Mouse (Mus musculus) C2C12 (cell line): ENCODE measurements around the gene Arf1.

Experiments used
- CEBPB ChIP-seq: IDR thresholded peaks from one replicate; pipeline ENCODE4 v1.6.1; 2011; ENCODE audit warnings: low read depth, mild to moderate bottlenecking, control low read depth, moderate library complexity
- CTCF ChIP-seq: IDR thresholded peaks from one replicate; pipeline ENCODE4 v1.5.1; 2011; ENCODE audit not compliant: control insufficient read depth, insufficient read depth, insufficient read length
- MAX ChIP-seq: IDR thresholded peaks from one replicate; pipeline ENCODE4 v1.6.1; 2011; ENCODE audit warnings: mild to moderate bottlenecking, control low read depth
- MYOD1 ChIP-seq: IDR thresholded peaks from one replicate; pipeline ENCODE4 v1.6.1; 2011; ENCODE audit warnings: low read depth; ENCODE audit not compliant: control insufficient read depth, insufficient read length
- USF1 ChIP-seq: IDR thresholded peaks from one replicate; pipeline ENCODE4 v1.6.1; 2011; ENCODE audit warnings: low read depth, mild to moderate bottlenecking, control low read depth, moderate library complexity

GRCm38 (mm10) chr11:59227604-59228121 lies 407 bp downstream of the Arf1 start:
- TF ChIP-seq CTCF (no peak), MAX (no peak), MYOD1 (no peak), CEBPB (no peak), USF1 (no peak)
